Mouse (Mus musculus): ENCODE measurements around the gene Phlpp1. TPM values are rescaled to one million over a fixed set of nuclear protein-coding genes. Genes with fewer than 3 reads are reported as not detected.
"Not testable (repeated sequence)": the region's sequence is repeated elsewhere in the genome, so short reads cannot be mapped to it uniquely, and the experiment has no call there.

The Phlpp1 gene
- polyA plus RNA-seq, 1 experiment from 2014 or later: 0.73 TPM

DNA sequence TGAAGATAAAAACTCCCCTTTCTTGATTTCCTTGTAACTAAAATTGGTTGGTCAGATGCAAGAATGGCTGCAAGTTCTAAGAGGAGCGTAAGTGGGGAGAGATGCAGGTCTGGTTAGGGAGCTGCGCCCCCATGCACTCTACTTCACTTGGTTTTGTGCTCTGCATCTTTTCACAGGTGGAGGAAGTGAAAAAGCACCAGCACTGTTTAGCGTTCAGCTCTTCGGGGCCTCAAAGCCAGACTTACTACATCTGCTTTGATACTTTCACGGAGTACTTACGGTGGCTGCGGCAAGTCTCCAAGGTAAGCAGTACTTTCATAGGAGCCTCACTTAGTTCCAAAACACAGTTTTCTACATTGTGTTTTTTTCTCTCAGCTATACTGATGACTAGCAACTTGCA, 115.3 kb downstream of the Phlpp1 start:
- Histone ChIP-seq H3K4me3 (ENCODE audit: low read depth, low read length) (no peak overlapping the region), H3K4me1 (ENCODE audit: insufficient read depth) (no peaks in the 10 kb centered on the region), H3K36me3 (replicated peaks; ENCODE audit: insufficient read depth, low read length) (0 out of 2 replicates have a peak, but pooled peaks cover 2% of the 10 kb centered on the region), H3K9ac (replicated peaks) (no peak overlapping the region), H3K27ac (ENCODE audit: low read depth) (no peak overlapping the region), H3K4me2 (ENCODE audit: low read depth, low read length) (no peak overlapping the region), H3K9me3 (ENCODE audit: low read length) (no peaks in the 10 kb centered on the region), H3K27me3 (ENCODE audit: insufficient read depth, low read length) (no peaks in the 10 kb centered on the region)
- 87% methylated on average over 7 of the region's 7 CpGs for WGBS (ENCODE audit: insufficient replicate concordance)
- TF ChIP-seq EP300 (IDR thresholded peaks at IDR 0.05; ENCODE audit: low read depth): no peak
- no peak for TF ChIP-seq CTCF (IDR thresholded peaks at IDR 0.05; ENCODE audit: low read depth)
- ATAC-seq (no peak), DNase-seq (no peak)

GRCm38 (mm10) chr1:106289065-106289464, 117.5 kb downstream of the Phlpp1 start:
- no peak overlapping the region for H3K9ac ChIP-seq (replicated peaks)
- 0 out of 2 replicates have a peak, but pooled peaks cover 2% of the 10 kb centered on the region for H3K36me3 ChIP-seq (replicated peaks; ENCODE audit: insufficient read depth, low read length)
- H3K4me2 ChIP-seq (ENCODE audit: low read depth, low read length): no peak overlapping the region
- no peaks in the 10 kb centered on the region for H3K9me3 ChIP-seq (ENCODE audit: low read length)
- TF ChIP-seq CTCF (IDR thresholded peaks at IDR 0.05; ENCODE audit: low read depth) (no peak), EP300 (IDR thresholded peaks at IDR 0.05; ENCODE audit: low read depth) (no peak)
- DNase-seq (no peak), ATAC-seq (no peak)
- no peaks in the 10 kb centered on the region for H3K4me1 ChIP-seq (ENCODE audit: insufficient read depth)
- no peak overlapping the region for H3K4me3 ChIP-seq (ENCODE audit: low read depth, low read length)
- no peak overlapping the region for H3K27ac ChIP-seq (ENCODE audit: low read depth)
- H3K27me3 ChIP-seq (ENCODE audit: insufficient read depth, low read length): no peaks in the 10 kb centered on the region
- WGBS (ENCODE audit: insufficient replicate concordance): 84% methylated on average over 5 of the region's 5 CpGs

GRCm38 (mm10) chr1:106289580-106289979, 118.0 kb downstream of the Phlpp1 start:
- no peak overlapping the region for H3K9ac ChIP-seq (replicated peaks)
- 0 out of 2 replicates have a peak, but pooled peaks cover 2% of the 10 kb centered on the region for H3K36me3 ChIP-seq (replicated peaks; ENCODE audit: insufficient read depth, low read length)
- no peak overlapping the region for H3K27ac ChIP-seq (ENCODE audit: low read depth)
- WGBS (ENCODE audit: insufficient replicate concordance): 91% methylated on average over 2 of the region's 2 CpGs
- no peak for DNase-seq
- H3K9me3 ChIP-seq (ENCODE audit: low read length): no peaks in the 10 kb centered on the region
- H3K27me3 ChIP-seq (ENCODE audit: insufficient read depth, low read length): no peaks in the 10 kb centered on the region
- TF ChIP-seq CTCF (IDR thresholded peaks at IDR 0.05; ENCODE audit: low read depth): no peak
- TF ChIP-seq EP300 (IDR thresholded peaks at IDR 0.05; ENCODE audit: low read depth): no peak
- ATAC-seq: no peak
- H3K4me1 ChIP-seq (ENCODE audit: insufficient read depth): no peaks in the 10 kb centered on the region
- H3K4me3 ChIP-seq (ENCODE audit: low read depth, low read length): no peak overlapping the region
- no peak overlapping the region for H3K4me2 ChIP-seq (ENCODE audit: low read depth, low read length)

GRCm38 (mm10) chr1:106309394-106310039, 138.0 kb downstream of the Phlpp1 start:
- WGBS (ENCODE audit: insufficient replicate concordance): 82% methylated on average over 3 of the region's 3 CpGs
- DNase-seq (no peak), ATAC-seq (no peak)

DNA sequence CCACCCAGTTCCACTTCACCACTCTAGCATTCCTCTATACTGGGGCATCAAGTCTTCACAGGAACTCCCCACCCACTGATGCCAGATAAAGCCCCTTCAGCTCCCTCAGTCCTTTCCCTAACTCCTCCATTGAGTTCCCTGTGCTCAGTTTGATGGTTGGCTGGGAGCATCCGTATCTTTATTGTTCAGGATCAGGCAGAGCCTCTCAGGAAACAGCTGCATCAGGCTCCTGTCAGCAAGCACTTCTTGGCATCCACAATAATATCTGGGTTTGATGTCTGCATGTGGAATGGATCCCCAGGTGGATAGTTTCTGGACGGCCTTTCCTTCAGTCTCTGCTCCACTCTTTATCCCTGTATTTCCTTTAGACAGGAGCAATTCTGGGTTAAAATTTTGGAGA, 138.7 kb downstream of the Phlpp1 start:
- ATAC-seq: no peak
- no peak overlapping the region for H3K4me2 ChIP-seq (ENCODE audit: low read depth, low read length)
- 68% methylated on average over 2 of the region's 2 CpGs for WGBS (ENCODE audit: insufficient replicate concordance)

More at GRCm38 (mm10) chr1:106309394-106310039, 138.0 kb downstream of the Phlpp1 start:
- H3K4me3 ChIP-seq (ENCODE audit: low read depth, low read length): no peak overlapping the region
- H3K27ac ChIP-seq (ENCODE audit: low read depth): no peak overlapping the region
- H3K27me3 ChIP-seq (ENCODE audit: insufficient read depth, low read length): no peaks in the 10 kb centered on the region
- no peak overlapping the region for H3K9ac ChIP-seq (replicated peaks)
- no peaks in the 10 kb centered on the region; the same call in 1 of the 2 replicates for H3K9me3 ChIP-seq (ENCODE audit: low read length)
- TF ChIP-seq CTCF (IDR thresholded peaks at IDR 0.05; ENCODE audit: low read depth): no peak
- no peak for TF ChIP-seq EP300 (IDR thresholded peaks at IDR 0.05; ENCODE audit: low read depth)
- H3K4me2 ChIP-seq (ENCODE audit: low read depth, low read length): no peak overlapping the region
- 0 out of 2 replicates have a peak, but pooled peaks cover 2% of the 10 kb centered on the region for H3K36me3 ChIP-seq (replicated peaks; ENCODE audit: insufficient read depth, low read length)
- no peaks in the 10 kb centered on the region for H3K4me1 ChIP-seq (ENCODE audit: insufficient read depth)

GRCm38 (mm10) chr1:106311830-106312229, 140.3 kb downstream of the Phlpp1 start:
- not testable (repeated sequence) for H3K27me3 ChIP-seq (ENCODE audit: insufficient read depth, low read length); H3K9ac ChIP-seq (replicated peaks); H3K4me1 ChIP-seq (ENCODE audit: insufficient read depth); DNase-seq; H3K4me2 ChIP-seq (ENCODE audit: low read depth, low read length); H3K9me3 ChIP-seq (ENCODE audit: low read length); H3K27ac ChIP-seq (ENCODE audit: low read depth); H3K36me3 ChIP-seq (replicated peaks; ENCODE audit: insufficient read depth, low read length); H3K4me3 ChIP-seq (ENCODE audit: low read depth, low read length); ATAC-seq
- 95% methylated on average over 2 of the region's 2 CpGs for WGBS (ENCODE audit: insufficient replicate concordance)

More for the DNA sequence above, 138.7 kb downstream of the Phlpp1 start:
- no peak overlapping the region for H3K27ac ChIP-seq (ENCODE audit: low read depth)
- no peaks in the 10 kb centered on the region; the same call in 1 of the 2 replicates for H3K9me3 ChIP-seq (ENCODE audit: low read length)
- H3K36me3 ChIP-seq (replicated peaks; ENCODE audit: insufficient read depth, low read length): 0 out of 2 replicates have a peak, but pooled peaks cover 2% of the 10 kb centered on the region
- no peak for DNase-seq
- no peaks in the 10 kb centered on the region for H3K4me1 ChIP-seq (ENCODE audit: insufficient read depth)
- no peaks in the 10 kb centered on the region for H3K27me3 ChIP-seq (ENCODE audit: insufficient read depth, low read length)
- H3K9ac ChIP-seq (replicated peaks): no peak overlapping the region
- TF ChIP-seq CTCF (IDR thresholded peaks at IDR 0.05; ENCODE audit: low read depth) (no peak), EP300 (IDR thresholded peaks at IDR 0.05; ENCODE audit: low read depth) (no peak)
- H3K4me3 ChIP-seq (ENCODE audit: low read depth, low read length): no peak overlapping the region
